Mouse (Mus musculus) C2C12 (cell line): Measurements from ENCODE around the gene Proca1.

Experiments
- CTCF ChIP-seq: IDR thresholded peaks from one replicate; pipeline ENCODE4 v1.5.1; 2011; ENCODE audit not compliant: control insufficient read depth, insufficient read depth, insufficient read length
- MAX ChIP-seq: IDR thresholded peaks from one replicate; pipeline ENCODE4 v1.6.1; 2011; ENCODE audit warnings: mild to moderate bottlenecking, control low read depth
- MYOD1 ChIP-seq: IDR thresholded peaks from one replicate; pipeline ENCODE4 v1.6.1; 2011; ENCODE audit warnings: low read depth; ENCODE audit not compliant: control insufficient read depth, insufficient read length
- MYOG ChIP-seq: IDR thresholded peaks from one replicate; pipeline ENCODE4 v1.6.1; 2011; ENCODE audit not compliant: control insufficient read depth, insufficient read length; ENCODE audit errors: extremely low read depth

DNA sequence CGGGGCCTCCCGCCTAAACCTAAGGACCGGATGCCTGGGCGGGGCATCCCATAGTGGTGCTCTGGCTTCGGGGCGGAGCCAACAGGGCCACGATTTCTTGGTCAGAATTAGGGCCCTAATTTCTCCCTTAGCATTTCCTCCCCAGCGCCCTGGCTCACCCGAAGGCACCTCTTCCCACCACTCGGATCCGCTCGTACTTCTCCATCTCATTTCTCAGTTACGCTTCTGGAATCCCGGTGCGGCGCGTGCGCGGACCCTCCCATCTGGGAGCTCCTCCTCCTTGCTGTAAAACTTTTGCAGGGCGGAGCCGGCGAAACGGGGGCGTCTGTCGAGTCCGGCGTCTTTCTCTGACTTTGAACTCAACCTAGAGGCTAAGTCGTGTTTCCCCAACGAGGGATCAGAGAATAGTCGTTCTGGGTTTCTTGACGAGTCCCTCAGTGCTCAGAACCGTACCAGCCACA is 16.8 kb upstream of the Proca1 start, which contains the start of the genes Nek8 and Tlcd1:
- TF ChIP-seq CTCF (no peak), MYOG (no peak), MAX (peak; percentile 47), MYOD1 (no peak)
